ENCODE assay signal across 8 mouse cellular contexts in genomic region chr17:49171252-49172047, GRCm38 (mm10).
DNase-seq lines count a peak whose midpoint lies in the region; ATAC-seq lines count a peak whose summit lies in the region.

No protein-coding gene starts in this region.

- no peak overlapping the region; the same call in 1 of the 2 replicates for H3K9ac ChIP-seq in heart, embryonic 14.5 days (ENCODE audit: low read length)
- peak overlapping the region; percentile 29; the same call in 1 of the 2 replicates for H3K9ac ChIP-seq in midbrain, embryonic 11.5 days (ENCODE audit: low read length)

- no peaks in the 10 kb centered on the region for H3K9me3 ChIP-seq in heart, embryonic 14.5 days (ENCODE audit: control insufficient read depth, low read length)
- no peaks in the 10 kb centered on the region for H3K9me3 ChIP-seq in limb, embryonic 10.5 days (replicated peaks)
- no peaks in the 10 kb centered on the region for H3K9me3 ChIP-seq in midbrain, embryonic 11.5 days (ENCODE audit: control insufficient read depth, low read length)

- H3K36me3 ChIP-seq in heart, embryonic 14.5 days (ENCODE audit: control insufficient read depth, insufficient read depth, low read length), result no peaks in the 10 kb centered on the region
- H3K36me3 ChIP-seq in limb, embryonic 10.5 days, result no peaks in the 10 kb centered on the region
- no peaks in the 10 kb centered on the region for H3K36me3 ChIP-seq in midbrain, embryonic 11.5 days (ENCODE audit: control insufficient read depth, insufficient read depth, low read length)

- H3K27me3 ChIP-seq in heart, embryonic 14.5 days (ENCODE audit: control insufficient read depth, insufficient read depth, low read length), result peaks cover 61% of the 10 kb centered on the region
- peaks cover 39% of the 10 kb centered on the region for H3K27me3 ChIP-seq in limb, embryonic 10.5 days (ENCODE audit: low read depth, poor library complexity, severe bottlenecking)
- no peaks in the 10 kb centered on the region for H3K27me3 ChIP-seq in midbrain, embryonic 11.5 days (ENCODE audit: control insufficient read depth, insufficient read depth, low read length)

- H3K4me1 ChIP-seq in heart, embryonic 14.5 days (ENCODE audit: control insufficient read depth in 2 of 2, insufficient read depth in 2 of 2, low read length in 2 of 2), result peaks cover 6 to 14% of the 10 kb centered on the region in 2 experiments
- peaks cover 23% of the 10 kb centered on the region for H3K4me1 ChIP-seq in limb, embryonic 10.5 days
- H3K4me1 ChIP-seq in midbrain, embryonic 11.5 days (ENCODE audit: control insufficient read depth, insufficient read depth, low read length), result peaks cover 5% of the 10 kb centered on the region

- 6% methylated on average over 20 of the region's 20 CpGs for WGBS in heart, embryonic 14.5 days
- WGBS in limb, embryonic 10.5 days, result 5% methylated on average over 20 of the region's 20 CpGs
- WGBS in midbrain, embryonic 11.5 days, result 7% methylated on average over 20 of the region's 20 CpGs

- H3K4me2 ChIP-seq in heart, embryonic 14.5 days (ENCODE audit: low read length), result peak overlapping the region; percentile 66
- H3K4me2 ChIP-seq in midbrain, embryonic 11.5 days, result peak overlapping the region; percentile 55

- H3K4me3 ChIP-seq in heart, embryonic 14.5 days (ENCODE audit: control insufficient read depth in 1 of 2, insufficient read depth in 1 of 2, low read depth in 1 of 2, low read length in 2 of 2), result peak overlapping the region; percentile 29 to 31
- H3K4me3 ChIP-seq in limb, embryonic 10.5 days, result peak overlapping the region; percentile 48
- H3K4me3 ChIP-seq in midbrain, embryonic 11.5 days (ENCODE audit: low read depth, low read length), result peak overlapping the region; percentile 28

- peak; percentile 32 for DNase-seq in left cerebral cortex, postnatal 4 days
- no peak for DNase-seq in left cerebral cortex, postnatal 36 days (ENCODE audit: low spot score in 2 of 2)
- peak; percentile 56 for DNase-seq in embryo, embryonic 11 days
- peak; percentile 44 for DNase-seq in limb, embryonic 10.5 days (ENCODE audit: low spot score)
- DNase-seq in midbrain, embryonic 11.5 days (ENCODE audit: low spot score, missing footprints), result peak; percentile 92
- DNase-seq in testis, postnatal 10 days (ENCODE audit: low spot score), result peak; percentile 68
- DNase-seq in layer of hippocampus, adult 8-10 months (ENCODE audit: low spot score in 2 of 2), result no peak

- intact Hi-C loops in left cerebral cortex, postnatal 4 days (cut with DNase I), result loop anchor here (5.0 kb wide), 1 partner anchor 239 kb away; the partner anchor contains the start of gene Lrfn2
- intact Hi-C loops in left cerebral cortex, postnatal 36 days (cut with DNase I), result loop anchor here (1.0 kb wide), 1 partner anchor 86 kb away; no protein-coding TSS in a partner anchor

- no peak for ATAC-seq in heart, embryonic 14.5 days (ENCODE audit: insufficient number of reproducible peaks, insufficient read depth, low FRiP score, low read depth)
- ATAC-seq in midbrain, embryonic 11.5 days (ENCODE audit: low FRiP score), result peak; percentile 40; the same call in 1 of the 2 replicates

- H3K27ac ChIP-seq in heart, embryonic 14.5 days (replicated peaks in 1 of 2; ENCODE audit: control insufficient read depth in 1 of 2, insufficient read depth in 1 of 2, low read depth in 2 of 2, low read length in 2 of 2), result no peak overlapping the region
- H3K27ac ChIP-seq in limb, embryonic 10.5 days, result no peak overlapping the region
- no peak overlapping the region for H3K27ac ChIP-seq in midbrain, embryonic 11.5 days (ENCODE audit: low read depth, low read length)

Comparison
In these comparisons a context has a peak if more than half of its experiments do, and no peak if none do; other contexts are left out.
1. DNase-seq: peak in left cerebral cortex, postnatal 4 days (single experiment), embryo, embryonic 11 days (single experiment), limb, embryonic 10.5 days (single experiment), midbrain, embryonic 11.5 days (single experiment) and testis, postnatal 10 days (single experiment); none in left cerebral cortex, postnatal 36 days (0 of 2) and layer of hippocampus, adult 8-10 months (0 of 2).
2. Peak in every context shown above with its lines, with median percentiles within 50 percentile points of each other: H3K4me3 ChIP-seq.